Mouse (Mus musculus) C2C12 (cell line): ENCODE measurements around the gene Cep164.

Source experiments
- CTCF ChIP-seq: IDR thresholded peaks from one replicate; pipeline ENCODE4 v1.5.1; 2011; ENCODE audit not compliant: control insufficient read depth, insufficient read depth, insufficient read length
- MAX ChIP-seq: IDR thresholded peaks from one replicate; pipeline ENCODE4 v1.6.1; 2011; ENCODE audit warnings: mild to moderate bottlenecking, control low read depth
- MYOG ChIP-seq: IDR thresholded peaks from one replicate; pipeline ENCODE4 v1.6.1; 2011; ENCODE audit not compliant: control insufficient read depth, insufficient read length; ENCODE audit errors: extremely low read depth

DNA sequence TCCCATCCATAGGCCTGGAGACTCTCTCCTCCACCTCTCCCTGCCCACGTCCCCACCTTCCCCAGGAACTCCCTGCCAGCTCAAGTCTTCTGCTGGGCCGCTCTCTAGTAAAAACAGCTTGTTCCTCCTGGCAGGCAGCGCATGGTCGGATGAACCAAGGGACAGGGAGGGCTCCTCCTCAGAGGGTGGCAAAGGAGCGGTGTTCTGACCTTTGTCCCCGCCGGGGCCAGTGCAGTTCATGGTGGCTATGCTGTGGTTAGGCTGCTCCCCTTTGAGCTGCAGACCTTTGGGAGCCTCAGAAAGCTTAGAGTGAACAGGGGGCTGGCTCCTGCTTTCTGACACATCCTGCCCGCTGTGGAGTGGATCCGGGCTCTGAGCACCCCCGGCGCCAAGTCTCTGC, 21.6 kb downstream of the Cep164 start:
- no peak for TF ChIP-seq CTCF
- TF ChIP-seq MAX: no peak
- TF ChIP-seq MYOG: no peak
